Mouse (Mus musculus): ENCODE measurements around the gene Cbx7. TPM values are rescaled to one million over a fixed set of nuclear protein-coding genes. Genes with fewer than 3 reads are reported as not detected.
A peak's percentile ranks its signal among the peaks of the same experiment; 100 is the strongest.

Cbx7 gene
- polyA plus RNA-seq, 1 experiment from 2014 or later, result 1.5 TPM

GRCm38 (mm10) chr15:80014031-80014320, 43.1 kb upstream of the Cbx7 start:
- no peak for ATAC-seq (ENCODE audit: insufficient number of reproducible peaks, insufficient read depth, low FRiP score, low read depth)
- Histone ChIP-seq H3K4me2 (ENCODE audit: low read length) (peak overlapping the region; percentile 97), H3K36me3 (ENCODE audit: control insufficient read depth, insufficient read depth, low read length) (no peaks in the 10 kb centered on the region), H3K9ac (ENCODE audit: low read length) (peak overlapping the region; percentile 78), H3K9me3 (ENCODE audit: control insufficient read depth, low read length) (no peaks in the 10 kb centered on the region), H3K27me3 (ENCODE audit: control insufficient read depth, insufficient read depth, low read length) (peaks cover 60% of the 10 kb centered on the region), H3K4me3 (ENCODE audit: control insufficient read depth in 1 of 2, insufficient read depth in 1 of 2, low read depth in 1 of 2, low read length in 2 of 2) (peak overlapping the region; percentile 54 to 62), H3K4me1 (ENCODE audit: control insufficient read depth in 2 of 2, insufficient read depth in 2 of 2, low read length in 2 of 2) (peaks cover 6 to 33% of the 10 kb centered on the region in 2 experiments; a peak in 3 of 4 replicates), H3K27ac (replicated peaks in 1 of 2; ENCODE audit: control insufficient read depth in 1 of 2, insufficient read depth in 1 of 2, low read depth in 2 of 2, low read length in 2 of 2) (peak overlapping the region in 1 of 2 experiments; percentile 53; a peak in 1 of 4 replicates)
- under 1% methylated on average over 37 of the region's 37 CpGs for WGBS

GRCm38 (mm10) chr15:80013256-80014030, 42.5 kb upstream of the Cbx7 start:
- Histone ChIP-seq H3K9ac (ENCODE audit: low read length) (peak overlapping the region; percentile 78), H3K4me2 (ENCODE audit: low read length) (peak overlapping the region; percentile 97), H3K27me3 (ENCODE audit: control insufficient read depth, insufficient read depth, low read length) (peaks cover 60% of the 10 kb centered on the region), H3K4me1 (ENCODE audit: control insufficient read depth in 2 of 2, insufficient read depth in 2 of 2, low read length in 2 of 2) (peaks cover 6 to 33% of the 10 kb centered on the region in 2 experiments; a peak in 3 of 4 replicates), H3K36me3 (ENCODE audit: control insufficient read depth, insufficient read depth, low read length) (no peaks in the 10 kb centered on the region), H3K9me3 (ENCODE audit: control insufficient read depth, low read length) (no peaks in the 10 kb centered on the region), H3K4me3 (ENCODE audit: control insufficient read depth in 1 of 2, insufficient read depth in 1 of 2, low read depth in 1 of 2, low read length in 2 of 2) (peak overlapping the region; percentile 54 to 62), H3K27ac (replicated peaks in 1 of 2; ENCODE audit: control insufficient read depth in 1 of 2, insufficient read depth in 1 of 2, low read depth in 2 of 2, low read length in 2 of 2) (peak overlapping the region in 1 of 2 experiments; percentile 53; a peak in 1 of 4 replicates)
- ATAC-seq (ENCODE audit: insufficient number of reproducible peaks, insufficient read depth, low FRiP score, low read depth), result no peak
- 2% methylated on average over 36 of the region's 36 CpGs for WGBS

- Histone ChIP-seq H3K4me1 (ENCODE audit: control insufficient read depth in 2 of 2, insufficient read depth in 2 of 2, low read length in 2 of 2) (peaks cover 6 to 33% of the 10 kb centered on the region in 2 experiments; a peak in 3 of 4 replicates), H3K27me3 (ENCODE audit: control insufficient read depth, insufficient read depth, low read length) (peaks cover 60% of the 10 kb centered on the region), H3K27ac (replicated peaks in 1 of 2; ENCODE audit: control insufficient read depth in 1 of 2, insufficient read depth in 1 of 2, low read depth in 2 of 2, low read length in 2 of 2) (peak overlapping the region in 1 of 2 experiments; percentile 33; a peak in 1 of 4 replicates), H3K4me3 (ENCODE audit: control insufficient read depth in 1 of 2, insufficient read depth in 1 of 2, low read depth in 1 of 2, low read length in 2 of 2) (peak overlapping the region; percentile 54 to 62), H3K9me3 (ENCODE audit: control insufficient read depth, low read length) (no peaks in the 10 kb centered on the region), H3K36me3 (ENCODE audit: control insufficient read depth, insufficient read depth, low read length) (no peaks in the 10 kb centered on the region), H3K9ac (ENCODE audit: low read length) (peak overlapping the region; percentile 78), H3K4me2 (ENCODE audit: low read length) (peak overlapping the region; percentile 97)
- WGBS, result 1% methylated on average over 52 of the region's 60 CpGs
- no peak for ATAC-seq (ENCODE audit: insufficient number of reproducible peaks, insufficient read depth, low FRiP score, low read depth)
Observed at GRCm38 (mm10) chr15:80012527-80013201, 41.7 kb upstream of the Cbx7 start.

GRCm38 (mm10) chr15:80011778-80012526, 41.0 kb upstream of the Cbx7 start:
- H3K27ac ChIP-seq (replicated peaks in 1 of 2; ENCODE audit: control insufficient read depth in 1 of 2, insufficient read depth in 1 of 2, low read depth in 2 of 2, low read length in 2 of 2), result peak overlapping the region in 1 of 2 experiments; percentile 33; a peak in 1 of 4 replicates
- peak overlapping the region; percentile 97 for H3K4me2 ChIP-seq (ENCODE audit: low read length)
- no peak for ATAC-seq (ENCODE audit: insufficient number of reproducible peaks, insufficient read depth, low FRiP score, low read depth)
- no peaks in the 10 kb centered on the region for H3K9me3 ChIP-seq (ENCODE audit: control insufficient read depth, low read length)
- peaks cover 60% of the 10 kb centered on the region for H3K27me3 ChIP-seq (ENCODE audit: control insufficient read depth, insufficient read depth, low read length)
- peaks cover 6 to 33% of the 10 kb centered on the region in 2 experiments; a peak in 3 of 4 replicates for H3K4me1 ChIP-seq (ENCODE audit: control insufficient read depth in 2 of 2, insufficient read depth in 2 of 2, low read length in 2 of 2)
- peak overlapping the region; percentile 54 to 62 for H3K4me3 ChIP-seq (ENCODE audit: control insufficient read depth in 1 of 2, insufficient read depth in 1 of 2, low read depth in 1 of 2, low read length in 2 of 2)
- no peaks in the 10 kb centered on the region for H3K36me3 ChIP-seq (ENCODE audit: control insufficient read depth, insufficient read depth, low read length)
- H3K9ac ChIP-seq (ENCODE audit: low read length), result peak overlapping the region; percentile 78
- WGBS, result 3% methylated on average over 56 of the region's 56 CpGs

- peaks cover 10 to 38% of the 10 kb centered on the region in 2 experiments for H3K4me1 ChIP-seq (ENCODE audit: control insufficient read depth in 2 of 2, insufficient read depth in 2 of 2, low read length in 2 of 2)
- peak overlapping the region; percentile 97 for H3K4me2 ChIP-seq (ENCODE audit: low read length)
- peaks cover 56% of the 10 kb centered on the region for H3K27me3 ChIP-seq (ENCODE audit: control insufficient read depth, insufficient read depth, low read length)
- no peaks in the 10 kb centered on the region for H3K36me3 ChIP-seq (ENCODE audit: control insufficient read depth, insufficient read depth, low read length)
- 0 out of 4 replicates have a peak overlapping the region, but pooled peaks of 1 of the 2 experiments have one; percentile 19 for H3K27ac ChIP-seq (replicated peaks in 1 of 2; ENCODE audit: control insufficient read depth in 1 of 2, insufficient read depth in 1 of 2, low read depth in 2 of 2, low read length in 2 of 2)
- no peak for ATAC-seq (ENCODE audit: insufficient number of reproducible peaks, insufficient read depth, low FRiP score, low read depth)
- H3K9ac ChIP-seq (ENCODE audit: low read length), result peak overlapping the region; percentile 78
- no peaks in the 10 kb centered on the region for H3K9me3 ChIP-seq (ENCODE audit: control insufficient read depth, low read length)
- H3K4me3 ChIP-seq (ENCODE audit: control insufficient read depth in 1 of 2, insufficient read depth in 1 of 2, low read depth in 1 of 2, low read length in 2 of 2), result peak overlapping the region; percentile 54 to 62
- 35% methylated on average over 6 of the region's 6 CpGs for WGBS
Observed at GRCm38 (mm10) chr15:80011194-80011593, 40.3 kb upstream of the Cbx7 start.

GRCm38 (mm10) chr15:80010182-80010558, 39.3 kb upstream of the Cbx7 start:
- Histone ChIP-seq H3K36me3 (ENCODE audit: control insufficient read depth, insufficient read depth, low read length) (no peaks in the 10 kb centered on the region), H3K27ac (replicated peaks in 1 of 2; ENCODE audit: control insufficient read depth in 1 of 2, insufficient read depth in 1 of 2, low read depth in 2 of 2, low read length in 2 of 2) (no peak overlapping the region), H3K9ac (ENCODE audit: low read length) (no peak overlapping the region; the same call in 1 of the 2 replicates), H3K4me1 (ENCODE audit: control insufficient read depth in 2 of 2, insufficient read depth in 2 of 2, low read length in 2 of 2) (peaks cover 18 to 48% of the 10 kb centered on the region in 2 experiments), H3K27me3 (ENCODE audit: control insufficient read depth, insufficient read depth, low read length) (peaks cover 47% of the 10 kb centered on the region), H3K9me3 (ENCODE audit: control insufficient read depth, low read length) (no peaks in the 10 kb centered on the region), H3K4me3 (ENCODE audit: control insufficient read depth in 1 of 2, insufficient read depth in 1 of 2, low read depth in 1 of 2, low read length in 2 of 2) (peak overlapping the region in 1 of 2 experiments; percentile 62; a peak in 1 of 4 replicates), H3K4me2 (ENCODE audit: low read length) (peak overlapping the region; percentile 97)
- WGBS, result 35% methylated on average over 7 of the region's 7 CpGs
- ATAC-seq (ENCODE audit: insufficient number of reproducible peaks, insufficient read depth, low FRiP score, low read depth), result no peak

Measured in heart, embryonic 14.5 days (tissue).